Mouse (Mus musculus) large intestine, adult 2 months (tissue): ENCODE measurements at regions not wholly inside any gene's neighbourhood (a gene's known extent, or its start where the extent isn't known, plus 50 kb on each side); places are given as distances from the start of the nearest gene placed in this dataset.

ENCODE experiments used
- DNase-seq: peaks from one replicate; pipeline ENCODE4 v3.0.0-alpha.2; 2012; ENCODE audit warnings: low read depth, low spot score
- WGBS: fragments of 180-500 bp; shearing (Covaris S2); methylation state at CpG from one replicate; pipeline ENCODE4 v1.1.7; 2018; 5-methylcytosine and 5-hydroxymethylcytosine counted together

- WGBS, result 82% methylated on average over 11 of the region's 11 CpGs
- DNase-seq, result no peak
Measured at GRCm38 (mm10) chr9:47127756-47128424, 129.3 kb downstream of the Gm4791 start.

DNA sequence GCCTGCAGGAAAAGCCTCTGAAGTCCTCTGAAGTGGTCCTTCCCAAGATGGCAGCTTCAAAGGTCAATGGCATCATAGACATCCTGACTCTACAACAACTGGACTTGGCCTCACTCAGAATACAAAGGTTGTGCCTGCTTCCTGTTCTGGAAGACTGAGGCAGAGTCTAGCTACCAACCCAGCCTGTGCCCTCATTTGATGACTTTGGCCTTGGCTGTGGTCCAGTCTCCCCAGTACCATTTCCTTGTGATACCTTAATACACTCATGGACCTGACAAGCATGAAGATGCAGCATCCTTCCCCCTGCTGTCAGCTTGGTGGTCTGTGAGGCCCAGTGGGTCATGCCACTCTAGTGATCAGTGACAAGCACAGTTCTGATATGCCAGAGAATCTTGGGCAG lies 130.6 kb downstream of the Gm4791 start:
- no peak for DNase-seq

- no peak for DNase-seq
- WGBS, result 89% methylated on average over 5 of the region's 5 CpGs
Measured at GRCm38 (mm10) chr9:47133454-47133853, 134.9 kb downstream of the Gm4791 start.

DNA sequence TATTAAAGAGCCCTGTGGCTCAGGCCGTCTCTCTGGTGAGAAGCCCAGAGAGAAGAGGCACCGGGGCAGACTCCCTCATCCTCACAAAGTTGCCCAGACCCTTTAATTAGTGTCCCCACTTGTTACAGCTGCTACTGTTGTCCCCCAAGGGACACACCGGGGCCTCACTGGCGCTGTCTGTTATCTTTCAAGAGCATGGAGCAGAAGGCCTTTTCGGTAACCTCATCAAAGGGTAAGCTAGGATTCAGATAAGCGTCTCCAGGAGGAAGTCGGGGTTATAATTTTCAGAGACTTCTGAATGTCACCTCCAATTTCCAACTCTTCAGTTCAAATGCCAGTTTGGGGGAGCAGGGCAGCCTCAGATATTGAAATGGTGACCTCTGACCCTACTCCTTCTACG lies 135.3 kb downstream of the Gm4791 start:
- DNase-seq, result no peak
- 80% methylated on average over 8 of the region's 8 CpGs for WGBS

GRCm38 (mm10) chr9:47134479-47134878 lies 135.9 kb downstream of the Gm4791 start:
- no peak for DNase-seq
- WGBS, result 73% methylated on average over 4 of the region's 4 CpGs

GRCm38 (mm10) chr9:47136641-47137040 lies 138.1 kb downstream of the Gm4791 start:
- no peak for DNase-seq
- WGBS, result 93% methylated on average over 5 of the region's 5 CpGs

GRCm38 (mm10) chr9:47153471-47153870 lies 154.9 kb downstream of the Gm4791 start:
- 82% methylated on average over 7 of the region's 7 CpGs for WGBS
- no peak for DNase-seq

GRCm38 (mm10) chr9:47165480-47166131 lies 167.1 kb downstream of the Gm4791 start:
- no peak for DNase-seq
- 20% methylated on average over 8 of the region's 8 CpGs for WGBS

DNA sequence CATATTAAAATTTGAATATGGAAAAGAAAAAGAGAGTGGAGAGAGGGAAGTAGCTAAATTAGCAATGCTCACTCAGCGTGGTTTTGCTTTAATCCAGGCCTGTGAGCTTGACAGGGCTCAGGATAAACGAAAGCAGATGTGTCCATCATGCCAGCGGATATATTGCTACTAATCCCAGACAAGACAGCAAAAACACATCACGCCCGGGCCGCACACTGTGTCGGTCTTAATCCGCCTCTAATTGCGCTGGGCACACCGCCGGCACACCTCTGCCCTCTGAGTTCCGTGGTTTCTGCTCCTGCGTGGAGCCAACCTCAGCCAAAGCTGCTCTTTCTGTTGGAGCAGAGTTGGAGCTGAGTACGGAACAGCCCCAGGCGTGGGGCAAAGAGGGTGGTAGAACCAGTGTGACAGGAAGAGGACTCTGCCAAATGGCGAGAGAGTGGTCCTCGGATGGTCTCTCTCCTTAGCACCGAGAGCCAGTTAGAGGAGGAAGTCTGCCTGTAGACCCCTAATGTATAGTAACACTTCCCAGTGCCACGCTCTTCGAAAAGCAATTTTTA lies 169.2 kb downstream of the Gm4791 start:
- DNase-seq, result no peak
- WGBS, result 48% methylated on average over 20 of the region's 20 CpGs

DNA sequence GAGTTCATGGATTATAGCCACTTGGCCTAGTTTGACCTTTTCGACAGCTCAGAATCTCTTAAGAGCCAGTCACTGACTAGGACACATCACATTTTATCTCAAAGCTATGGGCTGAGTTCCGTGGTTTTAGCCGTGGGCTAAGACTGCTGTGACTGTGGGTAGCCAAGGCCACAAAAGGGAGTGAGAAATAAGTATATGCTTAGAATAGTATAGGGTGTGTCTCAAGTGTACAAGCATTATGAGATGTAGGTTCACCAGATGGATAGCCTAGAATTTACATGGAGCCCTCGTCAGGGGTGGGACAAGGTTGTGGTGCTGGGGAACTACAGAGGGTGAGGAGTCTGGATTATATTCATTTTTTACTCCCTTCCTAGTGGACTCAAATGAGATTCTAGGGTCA lies 177.5 kb downstream of the Gm4791 start:
- WGBS, result 76% methylated on average over 4 of the region's 4 CpGs
- DNase-seq, result no peak

DNA sequence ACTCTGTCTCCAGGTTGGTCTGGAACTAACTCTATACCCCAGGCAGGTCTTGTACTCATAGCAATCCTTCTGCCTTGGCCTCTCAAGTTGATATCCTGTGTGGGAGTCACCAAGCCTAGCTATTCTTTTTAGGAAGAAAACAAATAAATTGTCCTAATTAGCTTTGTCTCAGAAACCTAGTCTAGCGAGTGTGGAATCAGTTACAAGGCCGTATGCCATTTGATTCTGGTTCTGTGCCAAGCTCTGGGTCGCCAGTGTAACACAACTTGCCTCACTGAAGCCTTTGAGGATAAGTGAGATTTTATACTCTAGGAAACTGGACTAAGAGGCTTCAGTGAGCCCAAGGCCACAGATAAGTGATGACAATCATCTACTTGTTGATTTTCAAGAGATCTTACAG lies 219.6 kb downstream of the Gm4791 start:
- WGBS, result 32% methylated on average over 3 of the region's 3 CpGs
- DNase-seq, result no peak

- DNase-seq, result no peak
- 70% methylated on average over 2 of the region's 2 CpGs for WGBS
Measured at GRCm38 (mm10) chr9:47223536-47223935, 225.0 kb downstream of the Gm4791 start.

DNA sequence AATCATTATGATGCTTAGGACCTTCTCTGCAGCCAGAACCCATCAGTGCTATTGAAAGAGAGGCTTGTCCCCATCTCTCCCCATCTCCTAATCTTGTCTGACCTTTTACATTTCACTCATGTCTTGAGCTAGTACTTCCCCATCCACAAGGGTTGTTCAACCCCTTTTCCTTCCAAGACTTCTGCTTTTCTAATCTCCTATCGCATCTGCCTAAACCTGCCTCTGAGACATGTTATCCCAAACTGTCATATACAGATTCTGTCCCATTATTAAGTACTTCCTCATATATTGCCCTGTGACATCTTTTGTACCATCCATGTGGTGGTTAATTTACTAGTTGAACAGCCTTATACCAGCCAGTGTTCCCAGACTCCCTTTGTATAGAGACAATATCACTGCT lies 225.7 kb downstream of the Gm4791 start:
- WGBS, result 91% methylated on average over 1 of the region's 1 CpGs
- DNase-seq, result no peak

- 83% methylated on average over 16 of the region's 16 CpGs for WGBS
- DNase-seq, result no peak
Measured at GRCm38 (mm10) chr9:47226476-47227271, 228.1 kb downstream of the Gm4791 start.

DNA sequence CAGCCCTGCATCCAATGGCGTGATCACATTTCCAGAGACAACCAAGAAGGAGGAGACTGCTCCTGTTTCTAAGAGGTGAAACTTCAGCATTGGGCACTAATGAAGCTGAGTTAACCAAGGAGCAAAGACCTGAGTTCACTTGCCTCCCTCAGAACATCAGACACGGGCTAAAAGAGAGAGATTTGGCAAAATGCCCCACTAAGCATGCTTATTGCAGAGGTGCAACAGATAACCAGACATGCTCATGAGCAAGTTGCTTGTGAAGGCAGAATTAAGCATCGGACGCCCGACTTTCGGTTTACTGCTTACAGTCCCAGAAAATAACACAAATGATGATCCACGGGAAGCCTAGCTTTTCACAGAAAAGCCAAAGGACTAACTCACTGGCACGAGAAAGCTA lies 228.8 kb downstream of the Gm4791 start:
- no peak for DNase-seq
- WGBS, result 72% methylated on average over 8 of the region's 8 CpGs

- DNase-seq, result no peak
- 48% methylated on average over 5 of the region's 5 CpGs for WGBS
Measured at GRCm38 (mm10) chr9:47228736-47229135, 230.2 kb downstream of the Gm4791 start.

DNA sequence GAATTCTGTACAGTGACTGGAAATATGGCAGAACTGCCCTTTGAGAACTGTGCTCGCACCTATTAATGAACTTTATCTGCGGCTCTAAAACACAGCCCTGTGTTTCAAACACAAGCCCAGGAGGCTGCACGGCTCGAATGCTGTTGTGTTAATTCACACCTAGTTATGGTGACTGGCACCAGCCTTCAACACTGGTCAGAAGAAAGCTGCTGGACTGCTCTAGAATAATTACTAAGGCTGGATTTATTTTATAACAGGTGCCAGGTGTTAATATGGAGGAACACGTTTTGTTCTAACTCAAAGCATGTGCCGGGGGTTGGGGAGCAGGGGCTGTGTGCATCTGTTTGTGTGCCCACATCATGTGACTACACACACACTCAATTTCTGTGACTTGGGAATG lies 230.8 kb downstream of the Gm4791 start:
- no peak for DNase-seq
- 80% methylated on average over 6 of the region's 6 CpGs for WGBS

DNA sequence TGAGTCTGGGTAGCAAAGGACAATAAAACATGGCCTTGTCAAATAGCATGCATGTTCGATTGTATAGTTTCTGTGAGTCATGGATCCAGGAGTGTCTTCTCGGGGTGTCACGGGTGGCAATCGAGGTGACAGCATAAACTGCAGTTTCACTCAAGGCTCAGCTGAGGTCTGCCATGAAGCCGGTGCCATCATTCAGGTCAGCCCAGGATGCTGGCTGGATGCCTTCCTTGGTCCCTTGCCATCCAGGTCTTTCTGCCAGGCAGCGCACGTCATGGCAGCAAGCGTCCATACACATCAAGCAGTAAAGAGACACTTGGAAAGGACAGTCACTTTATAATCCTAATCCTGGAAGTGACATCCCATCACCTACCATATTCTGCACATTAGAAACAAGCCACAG lies 242.4 kb downstream of the Gm4791 start:
- no peak for DNase-seq
- 86% methylated on average over 8 of the region's 8 CpGs for WGBS

- WGBS, result 82% methylated on average over 6 of the region's 6 CpGs
- no peak for DNase-seq
Measured at GRCm38 (mm10) chr9:47242051-47242450, 243.5 kb downstream of the Gm4791 start.

GRCm38 (mm10) chr9:47242526-47242925 lies 244.0 kb downstream of the Gm4791 start:
- no peak for DNase-seq
- 84% methylated on average over 8 of the region's 8 CpGs for WGBS

GRCm38 (mm10) chr9:47249029-47249428 lies 250.5 kb downstream of the Gm4791 start:
- no peak for DNase-seq
- 80% methylated on average over 3 of the region's 3 CpGs for WGBS
